In the genomic region with DNA sequence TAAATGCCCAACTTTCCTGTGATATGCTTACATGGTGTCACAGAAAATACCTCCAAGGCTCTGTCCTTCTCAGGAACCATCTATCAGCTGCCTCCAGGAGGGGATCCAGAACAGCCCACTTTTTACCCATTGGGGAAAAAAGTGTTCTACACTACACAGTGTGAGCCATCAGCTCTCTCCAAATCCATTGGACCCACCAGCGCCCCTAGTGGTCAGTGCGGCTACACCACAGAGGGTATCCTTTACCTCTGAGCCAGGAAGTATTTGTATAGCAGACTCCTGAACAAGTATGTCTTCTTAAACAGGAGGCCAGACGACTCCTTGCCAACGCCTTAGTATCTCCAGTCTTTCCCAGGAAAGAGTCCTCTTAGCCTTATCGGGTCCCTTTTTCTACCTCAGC, we compare ENCODE assay signal across 10 mouse cellular contexts. TPM values are rescaled to one million over a fixed set of nuclear protein-coding genes. Genes with fewer than 3 reads are reported as not detected.
DNase-seq lines count a peak whose midpoint lies in the region; ATAC-seq and TF ChIP-seq lines count a peak whose summit lies in the region.
"Had no signal": no experiment of that assay in that cellular context is flagged by ENCODE, and none has a peak within 500 bp of the region (broad histone marks: within the 10 kb centered on the region; RNA-seq: fewer than 3 reads in every experiment).

No protein-coding gene starts in this region.

- no peak overlapping the region for H3K27ac ChIP-seq in limb, embryonic 15.5 days
- no peak overlapping the region for H3K27ac ChIP-seq in stomach, postnatal 0 days (replicated peaks)
- H3K27ac ChIP-seq: neural tube, embryonic 13.5 days had no signal

- 86% methylated on average over 5 of the region's 5 CpGs for WGBS in limb, embryonic 15.5 days
- 86% methylated on average over 5 of the region's 5 CpGs for WGBS in stomach, postnatal 0 days

- DNase-seq in gastrocnemius, adult 18-20 months (ENCODE audit: low spot score): peak; percentile 36
- DNase-seq in gastrocnemius, postnatal 25 days: no peak
- DNase-seq in right cerebral cortex, postnatal 4 days: peak; percentile 62
- DNase-seq in right cerebral cortex, postnatal 25 days: no peak
- DNase-seq in c-Kit-positive CD71-positive TER-119-positive erythroid progenitor cells, embryonic 14.5 days (ENCODE audit: low spot score): peak; percentile 39
- DNase-seq in stomach, postnatal 0 days (ENCODE audit: low spot score): no peak

- no peaks in the 10 kb centered on the region for H3K36me3 ChIP-seq in limb, embryonic 15.5 days
- no peaks in the 10 kb centered on the region for H3K36me3 ChIP-seq in stomach, postnatal 0 days (ENCODE audit: control insufficient read depth, insufficient read depth, low read length)
- H3K36me3 ChIP-seq: neural tube, embryonic 13.5 days had no signal

- no peak overlapping the region for H3K4me2 ChIP-seq in limb, embryonic 15.5 days
- no peak overlapping the region for H3K4me2 ChIP-seq in stomach, postnatal 0 days (replicated peaks; ENCODE audit: low read depth)
- H3K4me2 ChIP-seq: neural tube, embryonic 13.5 days had no signal

- H3K9ac ChIP-seq in limb, embryonic 15.5 days: no peak overlapping the region
- no peak overlapping the region for H3K9ac ChIP-seq in stomach, postnatal 0 days (ENCODE audit: low read length)
- H3K9ac ChIP-seq: neural tube, embryonic 13.5 days had no signal

- no peaks in the 10 kb centered on the region for H3K27me3 ChIP-seq in limb, embryonic 15.5 days
- H3K27me3 ChIP-seq in stomach, postnatal 0 days (ENCODE audit: control insufficient read depth, insufficient read depth, low read length): no peaks in the 10 kb centered on the region
- H3K27me3 ChIP-seq: neural tube, embryonic 13.5 days had no signal

- 0 out of 2 replicates have a peak, but pooled peaks have one; percentile 30 for ATAC-seq in limb, embryonic 15.5 days (ENCODE audit: insufficient number of reproducible peaks, low FRiP score, low TSS enrichment, low read depth)
- ATAC-seq in stomach, postnatal 0 days (ENCODE audit: low FRiP score, low TSS enrichment): 0 out of 2 replicates have a peak, but pooled peaks have one; percentile 45
- ATAC-seq in activated CD4-positive, CD25-positive, alpha-beta regulatory T cell, adult 4 months: no peak

- TF ChIP-seq EP300 in stomach, postnatal 0 days (optimal IDR thresholded peaks at IDR 0.05): no peak

- no peak overlapping the region for H3K4me3 ChIP-seq in limb, embryonic 15.5 days
- H3K4me3 ChIP-seq in stomach, postnatal 0 days (ENCODE audit: low read depth, low read length): no peak overlapping the region
- H3K4me3 ChIP-seq: neural tube, embryonic 13.5 days had no signal

- H3K4me1 ChIP-seq in limb, embryonic 15.5 days: peaks cover 3% of the 10 kb centered on the region
- no peaks in the 10 kb centered on the region for H3K4me1 ChIP-seq in stomach, postnatal 0 days (replicated peaks; ENCODE audit: control insufficient read depth, insufficient read depth)
- H3K4me1 ChIP-seq: neural tube, embryonic 13.5 days had no signal

- H3K9me3 ChIP-seq in limb, embryonic 15.5 days: no peaks in the 10 kb centered on the region
- no peaks in the 10 kb centered on the region for H3K9me3 ChIP-seq in stomach, postnatal 0 days (ENCODE audit: control insufficient read depth, low read length)
- H3K9me3 ChIP-seq: neural tube, embryonic 13.5 days had no signal

- peak; percentile 47 for TF ChIP-seq CTCF in stomach, postnatal 0 days (IDR thresholded peaks at IDR 0.05; ENCODE audit: low read depth)

RNA-seq across cellular contexts. Expression of a gene that starts 32.4 kb away (rescaled TPM):
- total RNA-seq in gastrocnemius, adult 18-20 months (2021): 1 to 10 TPM in 1 of 2 experiments, under 1 TPM in 1; 0.80 to 1.1 TPM
- total RNA-seq in gastrocnemius, postnatal 25 days (2021): 1 to 10 TPM; 1.0 to 2.3 TPM
- polyA plus RNA-seq in limb, embryonic 15.5 days (2015; fragmentation: Nextera tagmentation; extraction: Ambion mirVana): 44.1 and 46.7 TPM in 2 replicates
- polyA plus RNA-seq in stomach, postnatal 0 days (2015; fragmentation: Nextera tagmentation; extraction: Ambion mirVana): 4.5 and 4.7 TPM in 2 replicates
- under 1 TPM in 1 of 2 experiments, not detected in 1; 0.19 TPM for polyA plus RNA-seq in activated CD4-positive, CD25-positive, alpha-beta regulatory T cell, adult 4 months (2017; shearing (Covaris generic))
- total RNA-seq: common myeloid progenitor, adult 5-6 weeks had no signal

RNA-seq across cellular contexts. Expression of a gene that starts 57.8 kb away (rescaled TPM):
- under 1 TPM; 0.27 to 0.28 TPM for total RNA-seq in gastrocnemius, adult 18-20 months (2021)
- under 1 TPM in 1 of 2 experiments, not detected in 1; 0.15 TPM for total RNA-seq in gastrocnemius, postnatal 25 days (2021)
- polyA plus RNA-seq in limb, embryonic 15.5 days (2015; fragmentation: Nextera tagmentation; extraction: Ambion mirVana): 28.6 and 30.0 TPM in 2 replicates
- polyA plus RNA-seq in stomach, postnatal 0 days (2015; fragmentation: Nextera tagmentation; extraction: Ambion mirVana): 9.1 and 11.0 TPM in 2 replicates
- polyA plus RNA-seq in activated CD4-positive, CD25-positive, alpha-beta regulatory T cell, adult 4 months (2017; shearing (Covaris generic)): 1 to 10 TPM; 6.4 to 7.6 TPM

RNA-seq across cellular contexts. Expression of a gene that starts 57.8 kb away (rescaled TPM):
- total RNA-seq in gastrocnemius, adult 18-20 months (2021): 1 to 10 TPM; 8.8 to 9.4 TPM
- total RNA-seq in gastrocnemius, postnatal 25 days (2021): 10 to 100 TPM in 1 of 2 experiments, 1 to 10 TPM in 1; 9.6 to 10.7 TPM
- 50.8 and 50.9 TPM in 2 replicates for polyA plus RNA-seq in limb, embryonic 15.5 days (2015; fragmentation: Nextera tagmentation; extraction: Ambion mirVana)
- polyA plus RNA-seq in stomach, postnatal 0 days (2015; fragmentation: Nextera tagmentation; extraction: Ambion mirVana): 21.1 and 21.7 TPM in 2 replicates
- 10 to 100 TPM; 50.4 to 63.1 TPM for polyA plus RNA-seq in activated CD4-positive, CD25-positive, alpha-beta regulatory T cell, adult 4 months (2017; shearing (Covaris generic))

Comparison
In these comparisons a context has a peak if more than half of its experiments do, and no peak if none do; other contexts are left out.
1. DNase-seq: peak in gastrocnemius, adult 18-20 months (single experiment), right cerebral cortex, postnatal 4 days (single experiment) and c-Kit-positive CD71-positive TER-119-positive erythroid progenitor cells, embryonic 14.5 days (single experiment); none in gastrocnemius, postnatal 25 days (single experiment), right cerebral cortex, postnatal 25 days (single experiment) and stomach, postnatal 0 days (single experiment).